Mouse (Mus musculus) embryonic facial prominence, embryonic 11.5 days (tissue): ENCODE results near the gene Atoh8. TPM values are rescaled to one million over a fixed set of nuclear protein-coding genes. Genes with fewer than 3 reads are reported as not detected.

Experiments used
- ATAC-seq: fragments of 200-750 bp; cut with Nextera tagmentation; replicated peaks from 2 replicates; pipeline ENCODE4 v1.8.0; 2017; ENCODE audit warnings: low read depth; ENCODE audit not compliant: insufficient number of reproducible peaks, low FRiP score, low TSS enrichment
- DNase-seq: peaks from one replicate; pipeline ENCODE4 v3.0.0-alpha.2; 2015; ENCODE audit warnings: low spot score
- H3K27ac ChIP-seq: fragments of 300-500 bp; sonication (generic); replicated peaks from 2 replicates; pipeline ENCODE4 v1.5.1; 2014; ENCODE audit warnings: mild to moderate bottlenecking, low read depth, low read length, control low read depth
- H3K27me3 ChIP-seq: fragments of 300-500 bp; sonication (generic); 2 replicates; pipeline ENCODE4 v1.6.1; 2014; ENCODE audit warnings: mild to moderate bottlenecking, low read length, moderate library complexity, mixed read lengths; ENCODE audit not compliant: control insufficient read depth, insufficient read depth
- H3K36me3 ChIP-seq: fragments of 300-500 bp; sonication (generic); replicated peaks from 2 replicates; pipeline ENCODE4 v1.6.1; 2014; ENCODE audit warnings: low read depth, mild to moderate bottlenecking, low read length, moderate library complexity, mixed read lengths; ENCODE audit not compliant: control insufficient read depth, insufficient read depth
- H3K4me1 ChIP-seq: fragments of 300-500 bp; sonication (generic); 2 replicates; pipeline ENCODE4 v1.6.1; 2014; ENCODE audit warnings: low read length, mixed read lengths; ENCODE audit not compliant: control insufficient read depth, insufficient read depth
- H3K4me2 ChIP-seq: fragments of 300-500 bp; sonication (generic); 2 replicates; pipeline ENCODE4 v1.6.1; 2014; ENCODE audit warnings: low read depth, mild to moderate bottlenecking, control low read depth, low read length, moderate library complexity
- H3K4me3 ChIP-seq: fragments of 300-500 bp; sonication (generic); 2 replicates; pipeline ENCODE4 v1.5.1; 2014; ENCODE audit warnings: low read depth, low read length, control low read depth
- H3K9ac ChIP-seq: fragments of 300-500 bp; sonication (generic); replicated peaks from 2 replicates; pipeline ENCODE4 v1.6.1; 2014; ENCODE audit warnings: mild to moderate bottlenecking, control low read depth, low read length
- H3K9me3 ChIP-seq: fragments of 300-500 bp; sonication (generic); replicated peaks from 2 replicates; pipeline ENCODE4 v1.6.1; 2016; ENCODE audit warnings: mild to moderate bottlenecking, low read length, inconsistent platforms, mixed read lengths; ENCODE audit not compliant: control insufficient read depth
- whole genome bisulfite sequencing: fragments of 180-500 bp; shearing (Covaris S2); extraction: QIAGEN DNeasy Blood & Tissue Kit; methylation state at CpG from one replicate; pipeline ENCODE4 v1.1.7; 2014; 5-methylcytosine and 5-hydroxymethylcytosine counted together
- polyA plus RNA-seq: library from polyadenylated mRNA; unstranded; fragments of >200 nt; fragmentation: Nextera tagmentation; extraction: Ambion mirVana; gene quantifications from 2 replicates; pipeline ENCODE4 v1.2.1, GENCODE M21; 2014

Gene Atoh8
- polyA plus RNA-seq, 1 experiment from 2014 or later: 11.3 TPM

DNA sequence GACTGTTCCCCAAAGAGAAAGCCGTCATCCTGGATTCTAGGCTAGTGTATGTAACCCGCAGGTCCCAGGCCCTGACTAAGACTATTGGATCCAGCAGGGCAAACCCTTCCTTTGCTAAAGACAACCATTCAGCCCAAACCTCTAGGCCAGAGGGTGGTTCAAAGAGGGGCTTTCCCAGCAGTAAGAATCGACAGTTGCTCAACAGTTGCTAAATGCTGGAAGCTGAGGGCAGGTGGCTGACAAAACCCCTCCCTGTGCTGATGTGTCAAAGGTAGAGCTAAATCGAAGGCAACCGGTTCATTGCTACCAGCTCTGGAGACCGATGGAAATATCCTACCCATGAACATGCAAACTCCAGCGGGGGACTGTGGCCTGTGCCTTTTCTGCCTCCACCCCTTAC is 25.6 kb downstream of the Atoh8 start:
- Histone ChIP-seq H3K36me3 (no peaks in the 10 kb centered on the region), H3K4me1 (peaks cover 9% of the 10 kb centered on the region)
- WGBS: 88% methylated on average over 7 of the region's 7 CpGs

DNA sequence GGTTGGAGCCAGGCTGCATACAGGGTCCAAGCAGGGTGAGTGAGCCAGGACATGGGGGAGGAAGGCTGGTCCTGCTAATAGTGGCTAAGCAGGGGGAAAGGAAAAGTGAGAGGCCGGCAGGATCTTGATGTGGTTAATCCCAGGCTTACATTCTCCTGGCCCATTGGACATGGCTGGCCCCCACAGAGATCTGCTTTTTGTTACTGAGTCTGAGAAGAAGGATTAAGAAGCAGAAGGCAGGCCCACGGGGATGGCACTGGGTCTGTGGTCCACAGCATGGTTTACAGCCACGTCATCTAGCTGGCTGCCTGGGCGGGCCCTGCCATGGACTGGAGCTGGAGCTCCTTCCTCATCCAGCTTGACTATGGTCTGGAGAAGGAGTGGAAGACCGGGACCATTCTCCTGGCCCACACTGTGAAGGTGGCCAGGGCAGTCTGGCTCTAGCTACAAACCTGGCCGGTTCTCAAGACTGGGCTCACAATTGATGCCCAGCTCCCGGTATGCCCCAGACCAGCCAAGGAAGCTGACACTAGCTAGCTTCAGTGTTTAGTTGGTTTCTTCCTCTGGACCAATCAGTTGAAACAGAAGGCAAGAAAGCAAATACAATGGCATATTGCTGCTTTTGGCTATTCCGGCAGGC is 26.9 kb downstream of the Atoh8 start:
- H3K36me3 ChIP-seq: no peaks in the 10 kb centered on the region
- no peak overlapping the region for H3K9ac ChIP-seq
- H3K9me3 ChIP-seq: no peaks in the 10 kb centered on the region
- ATAC-seq: no peak
- peaks cover 4% of the 10 kb centered on the region; the same call in 1 of the 2 replicates for H3K4me1 ChIP-seq
- H3K4me2 ChIP-seq: no peak overlapping the region
- 80% methylated on average over 8 of the region's 8 CpGs for WGBS
- H3K27ac ChIP-seq: no peak overlapping the region
- no peaks in the 10 kb centered on the region for H3K27me3 ChIP-seq
- no peak overlapping the region for H3K4me3 ChIP-seq
- no peak for DNase-seq

More for the DNA sequence above, 25.6 kb downstream of the Atoh8 start:
- H3K9ac ChIP-seq: no peak overlapping the region
- DNase-seq (no peak), ATAC-seq (no peak)
- H3K4me3 ChIP-seq: no peak overlapping the region
- H3K9me3 ChIP-seq: no peaks in the 10 kb centered on the region
- H3K27me3 ChIP-seq: no peaks in the 10 kb centered on the region
- no peak overlapping the region for H3K27ac ChIP-seq
- H3K4me2 ChIP-seq: no peak overlapping the region

DNA sequence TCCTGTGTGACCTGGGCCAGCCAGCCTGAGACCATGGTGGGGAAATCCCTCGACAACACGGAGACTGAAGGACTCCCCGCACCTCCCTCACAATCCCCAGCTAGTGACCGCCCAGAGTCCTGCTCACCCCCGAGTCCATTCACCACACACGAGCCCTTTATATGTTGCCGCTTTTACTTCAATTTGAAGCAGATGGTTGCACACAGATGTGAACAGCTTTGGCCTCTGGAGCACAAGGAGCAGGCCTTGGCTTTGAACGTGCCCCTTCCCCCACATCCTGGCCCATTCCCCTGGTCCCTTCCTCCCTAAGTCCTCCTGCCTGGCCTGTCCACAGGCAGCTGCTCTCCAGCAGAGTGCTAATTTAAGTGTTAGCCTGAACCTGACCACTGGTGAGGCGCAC is 29.4 kb downstream of the Atoh8 start:
- H3K27ac ChIP-seq: no peak overlapping the region
- no peak overlapping the region; the same call in 1 of the 2 replicates for H3K9ac ChIP-seq
- H3K36me3 ChIP-seq: no peaks in the 10 kb centered on the region
- no peaks in the 10 kb centered on the region for H3K9me3 ChIP-seq
- no peak overlapping the region for H3K4me3 ChIP-seq
- WGBS: 46% methylated on average over 9 of the region's 9 CpGs
- no peaks in the 10 kb centered on the region for H3K27me3 ChIP-seq
- ATAC-seq (no peak), DNase-seq (no peak)
- H3K4me1 ChIP-seq: peaks cover 7% of the 10 kb centered on the region
- no peak overlapping the region for H3K4me2 ChIP-seq

DNA sequence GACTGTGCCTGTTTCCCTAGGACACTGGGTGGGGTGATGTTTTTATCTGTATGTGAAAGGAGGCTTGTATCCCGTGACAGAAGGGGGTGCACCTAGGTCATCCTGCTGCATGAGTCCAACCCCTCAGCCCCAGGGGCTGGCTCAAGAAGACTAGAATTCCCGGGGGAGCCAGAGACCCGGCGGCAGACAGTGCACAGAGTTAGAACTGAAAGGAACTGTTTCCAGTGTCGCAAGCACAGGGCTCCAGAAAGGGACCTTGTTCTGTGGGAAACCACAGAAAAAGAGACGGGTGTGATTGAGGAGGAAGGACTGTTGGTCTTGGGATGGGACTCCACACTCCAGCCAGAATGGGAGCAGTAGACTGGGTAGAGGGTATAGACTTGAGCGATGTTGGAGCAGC is 30.5 kb downstream of the Atoh8 start:
- DNase-seq (no peak), ATAC-seq (no peak)
- Histone ChIP-seq H3K27ac (no peak overlapping the region), H3K9me3 (no peaks in the 10 kb centered on the region), H3K4me2 (no peak overlapping the region), H3K9ac (no peak overlapping the region), H3K27me3 (no peaks in the 10 kb centered on the region), H3K4me1 (peaks cover 10% of the 10 kb centered on the region), H3K36me3 (no peaks in the 10 kb centered on the region), H3K4me3 (no peak overlapping the region)
- 67% methylated on average over 7 of the region's 7 CpGs for WGBS

DNA sequence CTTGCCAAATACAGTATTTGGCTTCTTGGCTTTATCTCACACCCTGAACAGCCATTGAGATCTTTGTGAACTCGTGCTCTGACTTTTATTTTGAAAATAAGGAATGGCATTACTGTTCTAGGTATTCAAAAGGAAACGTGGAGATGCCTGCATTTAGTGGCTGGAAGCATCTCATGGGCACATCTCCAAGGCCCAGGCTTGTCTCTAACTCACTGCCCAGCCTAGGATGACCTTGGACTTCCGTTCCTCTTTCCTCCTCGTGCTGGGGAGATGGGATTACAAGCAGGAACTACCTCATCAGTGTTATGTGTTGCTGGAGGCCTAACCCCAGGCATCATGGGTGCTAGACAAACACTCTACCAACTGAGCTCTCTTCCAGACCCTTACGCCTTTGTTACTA is 32.1 kb downstream of the Atoh8 start:
- no peaks in the 10 kb centered on the region for H3K9me3 ChIP-seq
- no peak overlapping the region for H3K4me2 ChIP-seq
- no peak for ATAC-seq
- no peaks in the 10 kb centered on the region for H3K27me3 ChIP-seq
- H3K9ac ChIP-seq: no peak overlapping the region
- peaks cover 10% of the 10 kb centered on the region for H3K4me1 ChIP-seq
- DNase-seq: no peak
- WGBS: 81% methylated on average over 5 of the region's 5 CpGs
- no peak overlapping the region for H3K4me3 ChIP-seq
- no peak overlapping the region for H3K27ac ChIP-seq
- no peaks in the 10 kb centered on the region for H3K36me3 ChIP-seq

DNA sequence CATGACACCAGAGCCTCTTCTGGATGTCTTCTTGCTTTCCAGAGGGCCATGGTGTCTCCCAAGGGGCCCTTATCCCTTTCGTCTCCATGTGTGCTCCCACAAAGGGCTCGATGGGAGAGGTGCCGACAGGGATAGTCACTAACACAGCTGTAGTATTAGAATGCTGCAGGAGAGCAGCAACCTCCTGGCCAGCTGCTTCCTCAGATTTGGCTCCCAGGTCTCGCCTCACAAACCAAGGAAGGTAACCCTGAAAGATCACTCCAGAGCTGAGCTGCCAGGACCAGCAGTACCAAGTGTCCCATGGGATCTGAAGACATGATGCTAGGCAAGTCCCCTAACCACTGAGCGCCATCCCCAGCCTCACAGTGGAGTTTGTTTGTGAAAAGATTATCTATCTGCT is 32.6 kb downstream of the Atoh8 start:
- H3K4me1 ChIP-seq: peaks cover 10% of the 10 kb centered on the region
- H3K4me2 ChIP-seq: no peak overlapping the region
- no peak overlapping the region for H3K9ac ChIP-seq
- H3K36me3 ChIP-seq: no peaks in the 10 kb centered on the region
- ATAC-seq: no peak
- WGBS: 80% methylated on average over 5 of the region's 5 CpGs
- H3K27me3 ChIP-seq: no peaks in the 10 kb centered on the region
- no peak for DNase-seq
- no peak overlapping the region for H3K27ac ChIP-seq
- H3K4me3 ChIP-seq: no peak overlapping the region
- H3K9me3 ChIP-seq: no peaks in the 10 kb centered on the region

DNA sequence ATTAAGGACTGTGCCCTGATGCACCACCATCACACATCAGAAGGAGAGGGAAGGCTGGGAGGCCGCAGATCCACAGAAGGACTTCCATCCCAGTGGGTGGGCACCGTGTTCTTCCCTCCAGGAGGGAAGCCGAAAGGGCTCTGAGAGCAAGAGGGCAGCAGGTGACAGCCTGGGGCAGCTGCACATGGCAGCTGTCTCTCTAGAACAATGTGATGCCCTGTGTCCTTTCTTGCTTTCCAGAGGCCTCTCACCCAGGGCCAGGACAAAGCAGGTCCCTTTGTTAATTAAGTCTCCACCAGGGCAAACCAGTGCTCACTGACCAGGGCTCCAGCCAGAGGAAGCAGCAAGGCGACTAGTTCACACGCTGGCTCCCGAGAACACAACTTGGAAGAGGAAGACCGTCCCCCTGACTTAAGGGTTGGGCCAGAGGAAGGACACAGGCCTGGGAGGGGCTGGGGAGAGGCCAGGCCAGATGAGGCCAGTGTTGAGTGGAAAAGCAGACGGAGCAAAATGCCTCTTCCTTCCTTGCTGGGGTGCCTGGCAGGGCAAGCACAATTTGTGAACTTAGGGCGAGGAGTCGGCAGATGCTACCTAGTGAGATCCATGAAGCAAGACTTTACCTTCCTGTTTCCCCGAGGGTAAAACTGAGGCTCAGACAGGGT is 34.7 kb downstream of the Atoh8 start:
- Histone ChIP-seq H3K27me3 (no peaks in the 10 kb centered on the region), H3K4me2 (no peak overlapping the region), H3K9ac (no peak overlapping the region; the same call in 1 of the 2 replicates), H3K9me3 (no peaks in the 10 kb centered on the region), H3K4me1 (peaks cover 6% of the 10 kb centered on the region), H3K27ac (no peak overlapping the region), H3K36me3 (no peaks in the 10 kb centered on the region), H3K4me3 (no peak overlapping the region)
- DNase-seq (no peak), ATAC-seq (0 out of 2 replicates have a peak, but pooled peaks have one; percentile 32)
- 21% methylated on average over 11 of the region's 11 CpGs for WGBS

DNA sequence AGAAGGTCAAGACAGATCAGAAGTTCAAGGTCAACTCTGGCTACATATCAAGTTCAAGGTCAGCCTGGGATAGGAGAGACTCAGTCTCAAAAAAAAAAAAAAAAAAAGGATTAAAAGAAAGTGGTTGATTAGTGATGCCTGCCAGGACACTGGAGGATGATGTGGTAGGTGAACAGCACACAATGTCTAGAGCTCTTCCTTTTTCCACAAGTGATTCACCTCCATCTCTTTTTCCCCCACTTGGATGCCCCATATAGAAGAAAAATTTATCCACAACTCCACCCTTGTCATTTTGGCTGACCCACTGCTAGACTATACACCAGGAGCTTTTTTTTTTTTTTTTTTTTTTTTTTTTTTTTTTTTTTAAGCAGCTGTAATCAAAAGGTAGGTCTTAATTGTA is 37.9 kb downstream of the Atoh8 start:
- H3K9ac ChIP-seq: no peak overlapping the region
- H3K27ac ChIP-seq: no peak overlapping the region
- H3K9me3 ChIP-seq: 0 out of 2 replicates have a peak, but pooled peaks cover 2% of the 10 kb centered on the region
- no peak for ATAC-seq
- H3K4me1 ChIP-seq: peaks cover 6% of the 10 kb centered on the region
- H3K4me2 ChIP-seq: no peak overlapping the region
- DNase-seq: no peak
- no peak overlapping the region for H3K4me3 ChIP-seq
- H3K27me3 ChIP-seq: no peaks in the 10 kb centered on the region
- no peaks in the 10 kb centered on the region for H3K36me3 ChIP-seq
